Mouse (Mus musculus) gastrocnemius, postnatal 10 days (tissue): Measurements from ENCODE around the gene Serpinb6e. TPM values are rescaled to one million over a fixed set of nuclear protein-coding genes. Genes with fewer than 3 reads are reported as not detected.

Experiments used
- DNase-seq: peaks from one replicate; pipeline ENCODE4 v3.0.0; 2021; ENCODE audit warnings: mixed read lengths
- long read RNA-seq, 2 experiments: library from polyadenylated mRNA; stranded (forward); transcript quantifications; one replicate each; pipeline ENCODE4 v2.0.0; 2021
- total RNA-seq, 2 experiments: library from RNA; stranded (reverse); gene quantifications; 2 replicates each; pipeline ENCODE4 v1.2.3; 2021

Gene Serpinb6e
- not detected for total RNA-seq
- long read RNA-seq, experiment 1 = 0 reads
- long read RNA-seq, experiment 2 = 0 reads

DNA sequence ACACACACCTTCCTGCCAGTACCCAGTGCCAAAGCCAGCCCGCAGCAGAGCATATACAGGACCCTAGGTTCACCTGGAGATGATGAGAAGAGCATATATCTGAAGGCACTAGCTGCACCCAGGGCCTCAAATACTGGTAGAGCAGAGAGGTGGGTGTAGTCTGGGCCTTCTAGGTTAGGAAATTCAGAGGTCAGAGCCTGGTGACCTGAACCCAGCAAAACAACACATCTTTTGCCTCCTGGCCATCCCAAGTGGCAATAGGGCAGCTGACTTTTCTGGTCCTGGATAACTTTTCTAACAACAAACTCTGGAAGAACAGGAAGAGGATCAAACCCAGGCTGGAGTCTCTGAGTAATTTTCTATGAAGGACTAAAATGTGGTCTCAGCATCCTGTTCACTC is at the start of gene Serpinb6e:
Gene Serpinb6e, minus strand, starts transcription at position 101 of the 400 bp plus-strand sequence.
- no peak for DNase-seq

DNA sequence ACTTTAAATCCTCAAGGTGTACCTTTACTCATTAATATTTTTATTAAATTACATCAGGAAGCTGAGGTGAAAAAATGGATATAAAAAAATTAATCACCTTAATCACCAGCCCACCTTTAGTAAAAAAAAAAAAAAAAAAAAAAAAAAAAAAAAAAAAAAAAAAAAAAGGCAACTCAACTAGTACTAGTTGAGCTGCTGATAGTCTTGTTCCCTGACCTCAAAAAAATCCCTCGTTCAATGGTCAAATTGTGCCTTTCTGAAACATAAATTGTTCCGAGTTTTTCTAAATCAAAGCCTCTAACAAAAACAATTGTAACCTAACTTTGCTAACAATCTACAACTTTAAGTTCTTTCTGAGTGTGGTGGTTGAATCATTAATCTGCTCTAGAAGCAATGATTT is 12.5 kb downstream of the Serpinb6e start:
- DNase-seq = no peak

DNA sequence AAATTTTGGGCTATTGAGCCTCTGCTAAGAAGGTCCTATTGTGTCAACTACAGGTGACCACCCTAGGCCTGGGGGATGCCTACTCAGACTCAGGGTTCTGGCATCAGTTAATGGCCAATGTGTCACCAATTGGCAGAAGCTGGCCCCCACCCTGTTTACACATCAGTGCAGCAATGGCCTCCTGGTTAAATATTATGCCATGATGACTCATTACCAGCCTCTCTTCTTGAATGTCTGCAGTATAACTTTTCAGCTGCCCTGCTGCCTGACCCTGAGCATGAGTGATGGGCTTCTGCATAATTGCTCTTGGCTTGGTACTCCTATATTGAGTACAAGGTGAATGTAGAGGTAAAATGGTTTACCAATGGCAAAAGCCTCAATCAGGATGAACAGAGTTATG is 19.8 kb downstream of the Serpinb6e start:
- DNase-seq = no peak

DNA sequence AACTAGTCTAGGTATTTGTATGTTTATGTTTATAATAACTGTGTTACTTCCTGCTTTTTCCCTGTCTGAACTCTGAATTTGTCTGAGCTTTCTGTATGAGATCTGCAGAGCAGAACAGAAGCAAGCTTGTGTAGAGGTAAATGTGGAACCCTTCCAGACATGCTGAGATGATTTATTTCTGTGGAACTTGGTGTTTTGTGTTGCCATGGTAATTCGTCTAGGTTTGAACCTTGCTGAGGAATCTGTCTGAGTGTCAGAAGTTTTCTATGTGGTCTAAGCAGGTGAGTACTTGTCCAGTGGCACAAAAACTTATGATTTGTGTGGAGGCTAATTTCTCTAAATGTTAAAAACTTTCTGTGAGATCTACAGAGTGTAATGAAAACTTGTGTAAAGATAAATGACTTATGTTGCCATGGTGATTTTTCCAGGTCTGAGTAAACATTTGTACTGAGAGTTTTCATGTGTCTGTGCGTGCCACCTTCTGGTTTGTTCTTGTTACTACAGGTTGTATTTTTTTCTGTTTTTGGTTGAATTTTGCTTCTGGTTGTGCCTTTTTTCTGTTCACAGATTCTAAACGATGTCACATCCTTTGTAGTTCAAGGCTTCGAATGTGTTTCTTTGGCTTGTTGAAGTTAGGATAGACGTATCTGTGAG is 21.6 kb downstream of the Serpinb6e start:
- no peak for DNase-seq

Other genes starting within 250 kb of the Serpinb6e start
- not detected for gene Serpinb6d, start 182.0 kb downstream of the Serpinb6e start, total RNA-seq
- gene Serpinb6c, start 62.3 kb upstream of the Serpinb6e start, total RNA-seq = under 1 TPM; 0.31 to 0.45 TPM
- gene Nqo2, start 121.3 kb upstream of the Serpinb6e start, total RNA-seq = 10 to 100 TPM; 13.6 to 16.8 TPM
- 10 to 100 TPM in 1 of 2 experiments, 1 to 10 TPM in 1; 8.5 to 11.2 TPM for gene Ripk1, start 159.0 kb upstream of the Serpinb6e start, total RNA-seq
- 10 to 100 TPM; 68.8 to 77.6 TPM for gene Serpinb6a, start 159.4 kb upstream of the Serpinb6e start, total RNA-seq
- gene Bphl, start 194.2 kb upstream of the Serpinb6e start, total RNA-seq = 10 to 100 TPM; 21.3 to 26.5 TPM
- gene Tubb2a, start 234.6 kb upstream of the Serpinb6e start, total RNA-seq = 10 to 100 TPM; 44.4 to 49.4 TPM